Mouse (Mus musculus) hematopoietic stem cell, adult 5-6 weeks (primary cell): Measurements from ENCODE around the gene Map10. TPM values are rescaled to one million over a fixed set of nuclear protein-coding genes. Genes with fewer than 3 reads are reported as not detected.

Source experiments
- ATAC-seq, 2 experiments: fragments of 125-278 bp in 1 of 2; replicated peaks in 1 of 2; 2 replicates each; pipeline ENCODE4 v1.8.0; 2016 to 2017; ENCODE audit warnings: inconsistent platforms in 2 of 2, mild to moderate bottlenecking in 2 of 2, moderate number of reproducible peaks in 2 of 2, low read depth in 1 of 2, moderate TSS enrichment in 1 of 2; ENCODE audit not compliant: low FRiP score in 2 of 2, poor library complexity in 2 of 2, severe bottlenecking in 2 of 2, insufficient read depth in 1 of 2, low TSS enrichment in 1 of 2
- total RNA-seq: library from RNA; stranded (forward); fragments of 172-1452, 232-1000 nt; gene quantifications from 2 replicates; pipeline ENCODE4 v1.2.3, GENCODE M21; 2017

Map10 gene
- 1.0 and 1.8 TPM in 2 replicates for total RNA-seq

DNA sequence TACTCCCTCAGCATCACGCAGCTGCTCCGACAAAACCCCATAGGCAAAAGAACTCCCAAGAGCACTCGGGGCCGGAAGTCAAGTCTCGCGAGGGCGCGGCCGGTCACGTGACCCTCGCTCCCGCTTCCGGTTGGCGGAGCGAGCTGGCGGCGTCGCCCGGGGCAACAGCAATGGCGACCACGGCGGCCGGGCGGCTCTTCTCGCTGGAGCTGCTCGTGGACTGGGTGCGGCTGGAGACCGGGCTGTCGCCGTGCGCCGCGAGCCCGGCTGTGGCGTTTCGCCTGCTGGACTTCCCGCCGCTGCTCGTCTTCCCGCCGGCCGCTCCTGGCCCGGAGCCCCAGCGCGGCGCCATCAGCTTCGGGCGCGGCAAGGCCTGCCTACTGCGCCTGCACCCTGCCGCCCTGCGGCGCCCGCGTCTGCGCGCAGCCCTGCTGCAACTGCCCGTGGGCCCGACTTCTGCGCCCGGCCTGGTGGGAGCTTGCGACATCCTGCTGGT lies at the start of gene Map10:
TSS of gene Map10 (plus strand) at position 119 of the 496 bp plus-strand sequence.
- peak; percentile 37 to 63 for ATAC-seq

DNA sequence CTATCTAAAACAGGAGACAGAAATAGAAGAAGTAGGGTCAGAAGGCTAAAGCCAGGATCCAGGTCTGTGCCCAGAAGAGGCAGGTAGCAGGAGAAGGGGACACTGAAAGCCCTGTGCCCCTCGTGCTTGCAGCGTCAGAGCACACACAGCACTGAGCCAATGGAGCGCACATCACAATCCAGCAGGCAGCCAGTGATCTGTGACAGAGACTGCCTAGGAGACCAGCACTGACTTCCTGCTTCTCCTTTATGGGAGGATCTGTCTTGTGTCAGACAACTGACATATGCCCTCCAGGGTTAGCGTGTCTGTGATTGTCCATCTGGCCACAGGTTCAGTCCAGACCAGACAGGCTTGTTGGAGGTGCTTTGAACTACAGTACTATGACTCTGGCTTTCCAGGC lies 49.3 kb upstream of the Map10 start:
- ATAC-seq, result no peak

DNA sequence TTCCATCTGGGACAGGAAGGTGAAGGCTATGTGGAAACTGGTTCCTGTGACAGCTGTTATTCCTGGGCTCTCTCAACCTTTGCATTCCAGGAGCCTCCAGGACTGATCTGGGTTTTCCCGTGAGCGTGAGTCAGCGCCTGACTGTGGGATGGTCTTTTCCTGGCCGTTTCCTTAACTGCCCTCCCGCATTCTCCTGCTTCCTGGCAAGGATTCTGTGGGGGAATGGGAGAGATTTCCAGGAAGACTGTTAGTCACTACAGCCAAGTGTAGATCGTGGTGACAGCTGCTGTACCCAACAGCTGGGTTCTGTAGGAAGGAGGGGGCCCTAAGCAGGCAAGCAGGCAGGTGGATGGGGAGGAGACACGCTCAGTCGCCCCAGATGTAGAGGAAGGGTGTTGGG lies 45.3 kb upstream of the Map10 start:
- ATAC-seq, result no peak

DNA sequence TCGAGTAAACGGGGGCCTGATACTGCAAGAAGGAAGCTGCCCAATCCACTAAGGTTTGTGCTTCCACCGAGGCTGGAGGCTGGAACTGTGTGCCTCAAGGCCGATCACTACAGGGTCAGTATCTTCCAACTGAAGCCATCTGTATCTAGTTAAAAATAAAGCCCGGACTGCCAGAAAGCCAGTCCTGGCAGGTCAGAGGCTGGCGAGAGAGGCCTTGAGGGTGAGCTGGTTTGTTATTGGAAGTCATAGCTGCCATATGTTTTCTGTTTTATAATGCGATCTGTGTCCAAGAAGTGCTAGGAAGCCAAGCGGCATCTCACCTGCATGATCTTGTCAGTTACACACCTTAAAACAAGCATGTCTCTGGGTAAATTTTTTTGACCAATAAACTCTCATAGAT lies 43.2 kb upstream of the Map10 start:
- no peak for ATAC-seq

DNA sequence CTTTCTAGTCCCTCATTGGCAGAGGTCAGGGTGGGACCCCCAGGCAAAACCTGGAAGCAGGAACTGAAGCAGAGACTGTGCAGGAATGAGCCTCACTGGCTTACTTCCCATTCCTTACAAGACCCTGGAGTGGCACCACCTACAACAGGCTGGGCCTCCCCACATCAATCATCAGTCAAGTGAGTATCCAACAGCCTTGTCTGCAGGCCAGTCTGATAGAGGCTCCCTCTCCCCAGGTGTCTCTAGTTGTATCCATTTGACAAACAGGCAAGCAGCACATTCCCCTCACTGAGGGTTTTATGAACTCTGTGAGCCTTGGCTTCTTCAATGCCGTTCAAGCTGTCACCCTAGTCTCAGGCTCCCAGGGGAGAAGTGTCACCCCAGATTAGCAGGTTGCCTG lies 40.8 kb upstream of the Map10 start:
- ATAC-seq, result no peak

DNA sequence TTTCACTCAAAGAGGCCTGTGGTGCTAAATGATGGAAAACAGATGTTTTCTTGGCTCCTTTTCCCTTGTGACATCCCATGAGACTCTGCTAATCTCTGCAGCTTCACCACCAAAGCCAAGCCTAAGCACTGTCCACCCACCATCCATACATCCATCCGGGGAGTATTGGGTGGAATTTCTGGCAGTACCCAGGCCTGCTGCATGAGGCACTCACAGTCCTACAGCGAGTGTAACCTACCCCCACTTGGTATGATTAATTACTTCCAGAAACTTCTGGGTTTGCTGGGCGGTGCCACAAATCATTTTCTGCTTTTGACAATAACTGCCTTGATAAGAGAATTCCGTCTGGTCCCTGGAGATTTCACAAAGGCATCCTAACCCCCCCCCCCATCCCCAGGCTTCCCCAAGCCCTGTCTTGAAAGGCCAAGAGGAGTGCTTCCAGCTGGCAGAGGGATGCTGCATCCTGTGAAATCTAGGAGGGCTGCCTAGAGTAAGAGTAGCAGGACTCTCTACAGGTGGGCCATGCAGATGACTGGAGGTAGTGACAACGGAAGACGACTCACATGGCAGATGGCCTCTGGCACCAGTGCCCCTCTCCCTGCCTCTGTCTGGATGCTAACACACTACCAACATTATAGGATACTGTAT lies 31.1 kb upstream of the Map10 start:
- no peak for ATAC-seq

DNA sequence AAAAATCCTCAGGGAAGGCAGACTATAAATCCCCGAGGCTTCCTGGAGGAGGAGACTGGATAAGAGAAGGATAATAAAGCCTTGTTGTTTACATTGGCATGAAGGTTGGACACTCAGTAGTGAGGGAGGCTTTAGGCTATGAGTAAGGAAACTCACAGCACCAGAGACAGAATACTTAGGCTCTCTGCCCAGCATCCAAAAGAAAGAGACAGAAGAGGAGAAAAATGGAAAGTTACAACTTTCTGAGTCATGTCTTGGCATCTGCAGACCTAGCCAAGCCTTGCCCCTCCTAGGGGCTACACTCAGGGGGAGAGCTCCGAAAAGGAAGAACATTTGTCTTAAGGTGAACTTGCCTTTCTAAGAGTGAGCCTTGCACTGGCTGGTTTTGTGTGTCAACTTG lies 30.0 kb upstream of the Map10 start:
- no peak for ATAC-seq

DNA sequence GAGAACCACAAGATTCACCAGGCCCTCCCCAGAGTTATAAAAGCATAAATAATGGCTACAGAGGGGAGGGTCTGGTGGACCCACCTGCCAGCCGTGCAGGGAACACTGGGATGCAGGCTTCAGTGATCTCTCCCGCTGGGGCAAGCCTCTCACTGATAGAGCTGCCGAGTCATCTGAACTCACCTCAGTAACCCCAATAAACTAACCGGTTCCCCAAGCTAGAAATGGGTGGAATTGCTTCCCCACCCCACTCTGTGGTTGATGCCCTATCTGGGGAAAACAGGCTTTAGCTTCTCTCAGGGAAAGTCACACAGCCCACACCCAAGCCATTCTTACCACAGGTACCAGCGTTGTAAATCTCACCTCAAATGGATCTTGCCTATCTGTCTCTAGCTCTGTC lies 28.9 kb upstream of the Map10 start:
- no peak for ATAC-seq

DNA sequence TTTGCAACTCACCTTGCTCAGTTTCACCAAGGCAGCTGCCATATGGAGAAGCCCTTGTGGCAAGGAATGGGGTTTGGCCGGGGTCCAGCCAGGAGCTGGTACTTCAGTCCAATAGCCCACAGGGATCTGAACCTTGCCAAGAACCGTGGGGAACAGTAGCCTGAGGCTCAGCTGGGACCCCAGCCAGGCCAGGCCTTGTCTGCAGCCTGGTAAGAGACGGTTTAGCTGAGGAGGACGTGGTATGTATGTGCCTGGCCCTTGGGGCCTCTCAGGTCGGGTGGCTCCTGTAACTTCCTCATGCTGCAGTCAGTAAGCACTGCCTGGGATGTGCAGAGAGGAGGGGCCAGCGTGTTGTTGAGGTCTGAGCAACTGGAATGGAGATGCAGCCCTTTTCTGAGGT lies 27.8 kb upstream of the Map10 start:
- peak; percentile 81 to 93 for ATAC-seq

DNA sequence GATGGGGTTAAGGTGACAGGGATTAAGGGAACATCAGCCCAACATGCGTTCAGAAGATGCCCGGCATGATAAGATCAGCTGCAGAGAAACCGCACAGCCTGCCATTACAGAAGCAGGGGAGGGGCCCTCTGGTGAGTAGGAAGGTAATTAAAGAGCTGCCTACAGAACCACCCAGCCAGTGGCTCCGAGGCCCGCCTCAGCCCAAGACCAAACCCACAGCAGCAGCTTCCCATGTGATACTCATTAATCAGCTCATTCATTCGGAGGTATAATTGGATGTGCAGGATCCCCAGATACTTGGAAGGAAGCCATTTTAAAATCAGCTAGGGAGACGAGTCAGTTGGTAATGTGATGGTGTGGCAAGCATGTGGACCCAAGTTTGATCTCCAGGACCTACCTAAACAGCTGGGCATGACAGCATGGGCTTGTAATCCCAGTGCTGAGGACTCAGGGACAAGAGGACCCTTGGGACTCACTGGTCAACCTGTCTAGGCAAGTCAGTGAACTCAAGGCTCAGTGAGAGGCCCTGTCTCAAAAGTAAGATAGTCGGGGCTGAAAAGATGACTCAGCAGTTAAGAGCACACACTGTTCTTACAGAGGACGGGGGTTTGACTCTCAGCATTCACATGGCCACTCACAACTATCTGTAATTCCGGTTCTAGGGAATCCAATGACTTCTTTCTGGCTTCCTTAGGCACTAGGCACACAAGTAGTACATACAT lies 23.7 kb upstream of the Map10 start:
- no peak for ATAC-seq

DNA sequence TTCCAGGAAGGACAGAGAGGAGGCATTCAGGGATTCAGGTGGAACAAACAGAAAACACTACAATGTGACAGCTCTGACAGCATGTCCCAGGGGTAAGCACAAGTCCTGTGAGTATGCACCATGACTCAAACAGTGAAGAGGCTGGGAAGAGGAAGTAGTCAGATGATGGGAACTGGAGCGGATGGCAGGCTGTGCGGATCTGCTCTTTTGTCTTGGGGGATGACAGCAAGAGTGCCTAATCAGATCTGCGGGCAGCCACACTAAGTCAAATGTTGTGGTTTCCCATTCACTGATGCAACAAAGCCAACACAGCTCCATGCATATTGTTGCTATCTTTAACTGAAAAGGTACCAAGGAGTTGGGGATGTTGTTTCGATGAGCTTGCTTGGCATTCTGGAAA lies 20.2 kb upstream of the Map10 start:
- ATAC-seq, result peak; percentile 71 to 72

DNA sequence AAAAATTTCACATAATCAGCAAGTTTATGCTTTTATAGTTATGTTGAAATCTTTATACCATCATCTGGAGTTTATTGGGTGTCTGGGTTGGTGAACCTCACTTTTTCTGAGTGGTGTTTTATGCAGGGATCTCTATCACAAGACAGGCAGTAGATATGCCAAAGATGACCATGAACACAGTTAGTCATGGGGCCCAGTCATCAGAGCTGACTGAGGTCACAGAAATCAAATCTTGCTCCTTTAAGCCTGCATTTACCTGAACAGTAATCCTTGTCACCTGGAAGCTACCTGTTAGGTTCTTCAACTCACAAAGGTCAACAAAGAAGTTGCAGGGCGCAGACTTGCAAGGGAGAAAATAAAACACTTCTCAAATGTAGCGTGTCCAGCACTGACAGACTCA lies 14.8 kb upstream of the Map10 start:
- no peak for ATAC-seq

DNA sequence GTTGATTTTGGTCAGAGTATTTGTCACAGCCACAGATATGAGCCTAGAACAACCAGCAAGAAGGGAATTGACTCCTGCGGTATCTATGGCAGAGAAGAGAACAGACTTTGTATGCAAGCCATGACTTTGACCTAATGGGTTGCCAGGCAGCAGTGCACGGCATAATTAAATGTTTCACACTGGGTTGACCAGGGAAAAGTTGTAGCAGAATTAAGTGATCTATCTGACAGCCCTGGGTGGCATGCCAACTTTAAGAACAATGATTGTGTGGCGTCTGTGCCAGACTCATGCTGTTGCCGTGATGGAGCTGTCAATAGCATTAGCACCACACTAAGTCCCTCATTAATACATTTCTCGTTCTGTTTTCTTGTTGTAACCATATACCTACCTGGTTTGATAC lies 11.1 kb upstream of the Map10 start:
- no peak for ATAC-seq

DNA sequence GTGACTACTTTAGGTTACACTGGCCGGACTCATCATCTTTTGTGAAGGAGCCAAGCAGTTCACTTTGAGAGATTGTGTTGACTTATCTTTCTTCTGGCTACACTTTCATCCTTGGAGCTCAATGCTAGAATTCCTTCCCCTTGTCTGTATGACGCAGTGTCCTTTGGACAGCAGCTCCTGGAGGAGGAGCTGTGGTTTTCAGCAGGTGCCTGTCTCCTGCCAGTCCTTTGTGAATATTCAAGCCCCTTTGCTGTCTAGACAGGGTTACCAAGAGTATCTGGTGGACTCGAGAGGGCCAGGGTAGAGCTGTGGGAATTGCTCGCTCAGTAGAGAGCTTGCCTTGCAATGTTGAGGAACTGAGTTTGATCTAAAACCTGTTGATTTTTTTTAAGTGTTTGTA lies 10.7 kb upstream of the Map10 start:
- ATAC-seq, result no peak

DNA sequence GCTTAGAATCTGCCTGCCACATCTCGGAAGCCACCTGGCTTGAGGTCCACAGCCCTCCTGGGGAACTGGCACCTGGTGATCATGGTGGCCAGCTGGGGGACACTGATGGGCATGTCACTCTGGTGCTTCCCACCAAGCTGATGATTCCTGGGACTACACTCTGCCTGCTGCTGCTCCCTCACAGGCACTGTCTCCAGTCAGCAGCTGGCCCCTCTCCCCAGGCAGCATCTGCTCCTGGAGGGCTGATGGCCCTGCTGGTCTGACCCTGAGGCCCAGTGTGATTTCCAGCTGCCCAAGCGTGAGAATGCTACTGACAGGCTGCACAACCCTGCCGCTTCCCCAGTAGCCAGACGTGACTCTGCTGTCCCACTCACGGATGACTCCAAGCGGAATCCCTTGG lies 9.2 kb upstream of the Map10 start:
- no peak for ATAC-seq

DNA sequence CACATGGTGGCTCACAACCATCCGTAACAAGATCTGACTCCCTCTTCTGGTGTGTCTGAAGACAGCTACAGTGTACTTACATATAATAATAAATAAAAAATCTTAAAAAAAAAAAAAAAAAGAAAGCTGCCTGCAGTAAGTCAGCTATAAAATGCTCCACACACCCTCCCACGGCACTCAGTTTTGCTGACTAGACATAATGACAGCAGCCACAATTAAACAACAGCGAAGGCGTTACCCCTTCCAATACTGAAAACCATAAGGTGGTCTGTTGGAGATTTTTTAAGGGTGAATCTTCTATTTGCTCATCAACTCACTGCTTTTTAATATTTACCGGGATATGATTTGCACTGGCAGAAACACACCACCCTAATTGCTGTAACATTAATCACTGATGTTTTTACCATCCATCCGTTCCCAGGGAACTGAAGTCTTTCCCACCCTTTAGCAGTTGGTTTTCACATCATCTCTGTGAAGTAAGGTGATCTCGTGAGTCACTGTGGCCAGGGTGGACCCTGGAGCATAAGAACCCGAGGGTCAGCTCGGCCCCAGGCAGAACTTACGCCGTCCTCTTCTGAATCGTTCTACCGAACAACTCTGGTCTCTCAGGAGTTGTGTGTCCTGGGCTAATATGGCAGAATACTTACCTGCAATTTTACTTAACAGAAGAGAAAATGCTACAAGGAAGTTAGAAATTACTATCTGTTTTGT lies 7.5 kb upstream of the Map10 start:
- ATAC-seq, result no peak

DNA sequence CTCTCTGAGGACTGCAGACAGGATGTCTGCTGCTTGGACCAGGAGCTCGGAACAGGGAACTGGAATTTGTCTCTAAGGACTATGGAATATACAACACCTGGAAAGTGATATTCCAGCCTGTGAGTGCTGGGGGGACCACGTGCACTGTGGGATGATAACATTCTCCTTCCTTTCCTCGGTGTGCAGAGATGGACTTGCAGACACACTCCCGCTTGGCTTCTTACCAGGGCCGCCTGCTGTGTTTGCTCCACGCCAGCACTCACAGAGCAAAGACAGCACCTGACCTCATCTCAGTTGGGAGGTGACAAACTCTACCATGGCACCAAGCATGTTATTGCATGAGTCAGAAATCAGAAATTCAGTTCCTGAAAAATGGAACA lies 7.0 kb upstream of the Map10 start:
- ATAC-seq, result no peak

DNA sequence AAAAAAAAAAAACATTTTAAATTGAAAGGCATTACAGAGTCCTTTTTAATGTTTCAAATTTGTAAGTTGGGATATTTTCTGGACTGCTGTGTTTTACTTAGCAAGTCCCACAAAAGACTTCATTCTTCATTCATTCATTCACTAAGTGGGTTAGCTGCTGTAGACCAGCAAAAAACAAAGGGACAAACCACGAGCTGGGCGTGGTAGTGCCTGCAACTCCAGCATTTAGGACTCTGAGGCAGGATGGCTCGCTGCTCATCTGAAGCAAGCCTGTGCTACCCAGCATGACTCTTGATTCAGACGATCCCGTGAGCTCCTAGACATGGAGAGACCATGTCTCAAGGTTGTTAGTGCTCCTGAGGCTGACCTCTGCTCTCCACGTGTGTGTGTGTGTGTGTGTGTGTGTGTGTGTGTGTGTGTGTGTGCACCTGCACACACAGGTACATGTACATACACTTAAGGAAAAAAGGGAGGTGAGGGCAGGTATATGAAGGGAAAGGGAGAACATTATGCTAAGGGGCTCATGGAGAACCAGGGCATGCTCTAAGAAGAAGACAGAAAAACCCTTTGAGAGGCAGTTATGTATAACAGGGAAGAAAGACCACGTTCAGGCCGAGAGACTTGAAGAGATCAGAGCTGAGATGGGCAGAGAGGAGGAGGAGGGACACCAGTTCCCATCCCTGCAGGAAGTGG lies 4.3 kb upstream of the Map10 start:
- ATAC-seq, result no peak
